Mouse (Mus musculus) left cerebral cortex, postnatal 25 days (tissue): ENCODE measurements at regions not wholly inside any gene's neighbourhood (a gene's known extent, or its start where the extent isn't known, plus 50 kb on each side); places are given as distances from the start of the nearest gene placed in this dataset.

Experiments
- DNase-seq, 2 experiments: peaks; one replicate each; pipeline ENCODE4 v3.0.0; 2022; ENCODE audit warnings: low spot score in 2 of 2, mixed read lengths in 1 of 2
- intact Hi-C: fragments of 180-260 bp; cut with DNase I; formaldehyde crosslinking; loops from one replicate; pipeline ENCODE4 v1.15.1; 2025

- no peak for DNase-seq
- intact Hi-C loops: no loop called here
These were observed 111.0 kb downstream of the Mrm1 start for GRCm38 (mm10) chr11:84708222-84708730.

- intact Hi-C loops: no loop called here
- no peak for DNase-seq
These were observed 111.5 kb downstream of the Mrm1 start for GRCm38 (mm10) chr11:84707772-84708171.

GRCm38 (mm10) chr11:84706692-84707091 is 112.6 kb downstream of the Mrm1 start:
- DNase-seq: no peak
- intact Hi-C loops: no loop called here

GRCm38 (mm10) chr11:84701319-84702175 is 117.8 kb downstream of the Mrm1 start:
- DNase-seq: no peak
- intact Hi-C loops: loop anchor here (5.0 kb wide), 1 partner anchor 189 kb away; the partner anchor contains the start of gene Aatf

- DNase-seq: peak; percentile 56 to 97
- intact Hi-C loops: loop anchor here (2.0 kb wide), 1 partner anchor 63 kb away; no protein-coding TSS in a partner anchor
These were observed 121.8 kb downstream of the Mrm1 start for GRCm38 (mm10) chr11:84697521-84697920.

GRCm38 (mm10) chr11:84692638-84693037 is 126.7 kb downstream of the Mrm1 start:
- DNase-seq: no peak
- intact Hi-C loops: no loop called here

GRCm38 (mm10) chr11:84691410-84692148 is 127.7 kb downstream of the Mrm1 start:
- no peak for DNase-seq
- intact Hi-C loops: no loop called here

GRCm38 (mm10) chr11:84686473-84686872 is 132.8 kb downstream of the Mrm1 start:
- peak in 1 of 2 experiments; percentile 6 for DNase-seq
- intact Hi-C loops: no loop called here

GRCm38 (mm10) chr11:84684325-84684724 is 135.0 kb downstream of the Mrm1 start:
- DNase-seq: no peak
- intact Hi-C loops: no loop called here

- no peak for DNase-seq
- intact Hi-C loops: no loop called here
These were observed 136.4 kb downstream of the Mrm1 start for GRCm38 (mm10) chr11:84682931-84683330.

GRCm38 (mm10) chr11:84676377-84677078 is 142.8 kb downstream of the Mrm1 start:
- intact Hi-C loops: no loop called here
- no peak for DNase-seq

- intact Hi-C loops: no loop called here
- DNase-seq: no peak
These were observed 146.4 kb downstream of the Mrm1 start for GRCm38 (mm10) chr11:84672841-84673473.

GRCm38 (mm10) chr11:84671585-84671984 is 146.2 kb upstream of the Lhx1 start:
- intact Hi-C loops: no loop called here

GRCm38 (mm10) chr11:84667711-84668110 is 142.4 kb upstream of the Lhx1 start:
- intact Hi-C loops: no loop called here
- DNase-seq: no peak

More at GRCm38 (mm10) chr11:84671585-84671984, 146.2 kb upstream of the Lhx1 start:
- no peak for DNase-seq

GRCm38 (mm10) chr11:84664258-84664657 is 138.9 kb upstream of the Lhx1 start:
- DNase-seq: no peak
- intact Hi-C loops: no loop called here

GRCm38 (mm10) chr11:84661981-84662380 is 136.6 kb upstream of the Lhx1 start:
- intact Hi-C loops: no loop called here
- no peak for DNase-seq

- intact Hi-C loops: no loop called here
- DNase-seq: no peak
These were observed 135.5 kb upstream of the Lhx1 start for GRCm38 (mm10) chr11:84660877-84661276.

GRCm38 (mm10) chr11:84659370-84659937 is 134.1 kb upstream of the Lhx1 start:
- no peak for DNase-seq
- intact Hi-C loops: no loop called here

- no peak for DNase-seq
- intact Hi-C loops: no loop called here
These were observed 128.1 kb upstream of the Lhx1 start for GRCm38 (mm10) chr11:84653481-84653880.
